Mouse (Mus musculus) myocyte (in vitro differentiated cells): ENCODE measurements at regions not wholly inside any gene's neighbourhood (a gene's known extent, or its start where the extent isn't known, plus 50 kb on each side); places are given as distances from the start of the nearest gene placed in this dataset.

Source experiments
- CEBPB ChIP-seq: IDR thresholded peaks from 2 replicates; pipeline ENCODE4 v1.6.1; 2011; ENCODE audit warnings: mild to moderate bottlenecking, moderate library complexity; ENCODE audit not compliant: poor library complexity, insufficient read depth, severe bottlenecking
- E2F4 ChIP-seq: IDR thresholded peaks from one replicate; pipeline ENCODE4 v1.6.1; 2011; ENCODE audit warnings: mild to moderate bottlenecking, control low read depth, moderate library complexity; ENCODE audit not compliant: insufficient read depth
- MAX ChIP-seq: IDR thresholded peaks from one replicate; pipeline ENCODE4 v1.6.1; 2011; ENCODE audit warnings: low read depth, mild to moderate bottlenecking, control low read depth
- MYOD1 ChIP-seq, 3 experiments: IDR thresholded peaks; one replicate each; pipeline ENCODE4 v1.6.1; 2011; ENCODE audit warnings: control low read depth in 2 of 3, low read depth in 2 of 3, mild to moderate bottlenecking in 2 of 3, moderate library complexity in 1 of 3; ENCODE audit not compliant: insufficient read length in 2 of 3, control insufficient read depth in 1 of 3
- MYOG ChIP-seq, 3 experiments: IDR thresholded peaks; one replicate each; pipeline ENCODE4 v1.6.1; 2011; ENCODE audit warnings: control low read depth in 2 of 3, low read depth in 2 of 3, mild to moderate bottlenecking in 2 of 3; ENCODE audit not compliant: insufficient read length in 2 of 3, control insufficient read depth in 1 of 3, insufficient read depth in 1 of 3
- POLR2A ChIP-seq: IDR thresholded peaks from one replicate; pipeline ENCODE4 v1.6.1; 2011; ENCODE audit warnings: low read depth, mild to moderate bottlenecking, control low read depth, moderate library complexity; ENCODE audit not compliant: insufficient read length
- POLR2AphosphoS2 ChIP-seq: IDR thresholded peaks from one replicate; pipeline ENCODE4 v1.6.1; 2011; ENCODE audit warnings: low read depth, control low read depth; ENCODE audit not compliant: insufficient read length
- REST ChIP-seq: IDR thresholded peaks from one replicate; pipeline ENCODE4 v1.6.1; 2011; ENCODE audit warnings: mild to moderate bottlenecking, control low read depth, moderate library complexity; ENCODE audit not compliant: insufficient read depth, insufficient read length
- SRF ChIP-seq: IDR thresholded peaks from one replicate; pipeline ENCODE4 v1.6.1; 2011; ENCODE audit warnings: low read depth; ENCODE audit not compliant: control insufficient read depth, insufficient read length
- TCF12 ChIP-seq: IDR thresholded peaks from one replicate; pipeline ENCODE4 v1.6.1; 2011; ENCODE audit warnings: mild to moderate bottlenecking, control low read depth; ENCODE audit not compliant: poor library complexity, insufficient read depth, severe bottlenecking
- TCF3 ChIP-seq: IDR thresholded peaks from one replicate; pipeline ENCODE4 v1.6.1; 2011; ENCODE audit warnings: low read depth, control low read depth; ENCODE audit not compliant: insufficient read length
- USF1 ChIP-seq: IDR thresholded peaks from one replicate; pipeline ENCODE4 v1.6.1; 2011; ENCODE audit warnings: low read depth, mild to moderate bottlenecking, control low read depth, moderate library complexity

DNA sequence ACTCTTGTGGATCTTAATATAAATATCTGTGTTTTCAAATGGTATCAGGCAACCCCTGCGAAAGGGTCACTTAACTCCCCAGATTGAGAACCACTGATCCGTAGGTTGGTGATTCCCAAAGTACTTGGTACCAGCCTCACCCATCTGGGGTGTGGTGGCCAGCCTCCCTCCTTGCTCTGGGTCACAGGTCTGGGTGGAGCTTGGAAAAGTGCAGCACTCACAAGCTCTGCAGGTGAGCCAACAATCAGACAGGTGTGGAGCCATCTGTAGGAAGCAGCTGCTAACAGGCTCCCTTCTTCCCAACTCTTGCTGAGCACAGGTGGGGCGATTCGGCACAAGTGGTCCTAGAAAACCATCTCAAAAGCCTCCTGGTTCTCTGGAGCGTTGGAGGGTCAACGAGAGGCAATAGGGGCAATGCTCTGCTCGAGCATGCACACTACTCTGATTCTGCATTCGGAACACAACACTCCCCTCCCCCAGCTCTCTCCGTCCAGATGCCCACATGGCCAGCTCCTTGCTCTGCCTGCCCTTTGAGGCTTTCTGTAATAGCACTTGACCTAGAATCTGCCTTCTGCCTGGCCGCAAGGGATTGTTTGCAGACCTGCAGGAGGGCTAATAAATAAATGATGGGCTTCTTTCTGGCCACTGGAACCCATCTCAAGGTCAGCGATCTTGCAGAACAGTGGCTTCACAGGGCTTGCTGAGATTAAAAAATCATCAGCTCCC lies 58.2 kb upstream of the Glce start:
- TF ChIP-seq POLR2AphosphoS2, result no peak
- no peak for TF ChIP-seq POLR2A
- no peak for TF ChIP-seq MAX
- no peak for TF ChIP-seq CEBPB
- no peak for TF ChIP-seq MYOD1 (IDR thresholded peaks at IDR 0.05; ENCODE audit: control insufficient read depth in 1 of 3, insufficient read length in 2 of 3, low read depth in 2 of 3)
- no peak for TF ChIP-seq MYOG (IDR thresholded peaks at IDR 0.05; ENCODE audit: control insufficient read depth in 1 of 3, insufficient read depth in 1 of 3, insufficient read length in 2 of 3, low read depth in 2 of 3)
- no peak for TF ChIP-seq USF1
- no peak for TF ChIP-seq REST
- TF ChIP-seq E2F4, result no peak
- TF ChIP-seq SRF, result no peak
- no peak for TF ChIP-seq TCF12
- no peak for TF ChIP-seq TCF3
